ENCODE assay signal across 11 mouse cellular contexts in genomic region chr1:23270910-23271822, GRCm38 (mm10).
A peak's percentile ranks its signal among the peaks of the same experiment; 100 is the strongest.
DNase-seq lines count a peak whose midpoint lies in the region; ATAC-seq and TF ChIP-seq lines count a peak whose summit lies in the region.
"Had no signal": no experiment of that assay in that cellular context is flagged by ENCODE, and none has a peak within 500 bp of the region (broad histone marks: within the 10 kb centered on the region; RNA-seq: fewer than 3 reads in every experiment).

No protein-coding gene starts in this region.

- no peaks in the 10 kb centered on the region for H3K36me3 ChIP-seq in forebrain, postnatal 0 days (ENCODE audit: insufficient read depth)
- H3K36me3 ChIP-seq: limb, embryonic 15.5 days had no signal

- H3K4me2 ChIP-seq in forebrain, postnatal 0 days (ENCODE audit: low read depth): no peak overlapping the region
- H3K4me2 ChIP-seq: limb, embryonic 15.5 days had no signal

- H3K9me3 ChIP-seq in forebrain, postnatal 0 days (ENCODE audit: low read length): no peaks in the 10 kb centered on the region
- H3K9me3 ChIP-seq: limb, embryonic 15.5 days had no signal

- peak overlapping the region; percentile 8; the same call in 1 of the 2 replicates for H3K27ac ChIP-seq in layer of hippocampus, adult 2 months
- H3K27ac ChIP-seq in embryonic fibroblast, embryonic 13.5 days (ENCODE audit: insufficient read depth, low read length): peak overlapping the region; percentile 20; the same call in 1 of the 2 replicates
- no peak overlapping the region for H3K27ac ChIP-seq in forebrain, postnatal 0 days (ENCODE audit: low read depth, low read length)
- H3K27ac ChIP-seq: limb, embryonic 15.5 days had no signal

- no peaks in the 10 kb centered on the region for H3K27me3 ChIP-seq in forebrain, postnatal 0 days (ENCODE audit: insufficient read depth, low read length)
- H3K27me3 ChIP-seq: limb, embryonic 15.5 days had no signal

- H3K4me1 ChIP-seq in embryonic fibroblast, embryonic 13.5 days (ENCODE audit: control insufficient read depth, insufficient read depth, low read length): peaks cover 12% of the 10 kb centered on the region
- H3K4me1 ChIP-seq in forebrain, postnatal 0 days (ENCODE audit: insufficient read depth): no peaks in the 10 kb centered on the region

- DNase-seq in layer of hippocampus, adult 2 months (ENCODE audit: low spot score in 2 of 2): no peak
- DNase-seq in layer of hippocampus, adult 8-10 months (ENCODE audit: low spot score in 2 of 2): no peak
- peak; percentile 69 for DNase-seq in kidney, adult 18-20 months
- DNase-seq in mesoderm, embryonic 11.5 days (ENCODE audit: low read depth, low spot score): peak; percentile 33
- DNase-seq in layer of hippocampus, postnatal 36 days: no peak
- DNase-seq in forebrain, postnatal 0 days: no peak
- DNase-seq in urinary bladder, postnatal 4 days (ENCODE audit: low spot score in 2 of 2): no peak
- DNase-seq: cerebellum, adult 2 months; gastrocnemius, postnatal 36 days had no signal

- no peak for TF ChIP-seq POLR2A in embryonic fibroblast, embryonic 13.5 days (IDR thresholded peaks at IDR 0.05; ENCODE audit: low read depth, low read length)

- H3K4me3 ChIP-seq in layer of hippocampus, adult 2 months: no peak overlapping the region; the same call in 1 of the 2 replicates
- no peak overlapping the region for H3K4me3 ChIP-seq in embryonic fibroblast, embryonic 13.5 days (ENCODE audit: insufficient read depth, low read length)
- H3K4me3 ChIP-seq in forebrain, postnatal 0 days (ENCODE audit: low read depth, low read length): no peak overlapping the region
- H3K4me3 ChIP-seq: limb, embryonic 15.5 days had no signal

- 37% methylated on average over 6 of the region's 6 CpGs for WGBS in forebrain, postnatal 0 days

- no peak overlapping the region for H3K9ac ChIP-seq in forebrain, postnatal 0 days
- H3K9ac ChIP-seq: limb, embryonic 15.5 days had no signal

- ATAC-seq in forebrain, postnatal 0 days: no peak

- TF ChIP-seq CTCF in layer of hippocampus, adult 2 months (conservative IDR thresholded peaks at IDR 0.05): no peak
- TF ChIP-seq CTCF in embryonic fibroblast, embryonic 13.5 days (IDR thresholded peaks at IDR 0.05; ENCODE audit: borderline replicate concordance, insufficient read depth, low read length): no peak
- TF ChIP-seq CTCF in forebrain, postnatal 0 days (IDR thresholded peaks at IDR 0.05; ENCODE audit: low read depth): no peak

Comparison
In these comparisons a context has a peak if more than half of its experiments do, and no peak if none do; other contexts are left out.
1. DNase-seq: peak in kidney, adult 18-20 months (single experiment) and mesoderm, embryonic 11.5 days (single experiment); none in layer of hippocampus, adult 2 months (0 of 2), layer of hippocampus, adult 8-10 months (0 of 2), layer of hippocampus, postnatal 36 days (0 of 2), forebrain, postnatal 0 days (single experiment) and urinary bladder, postnatal 4 days (0 of 2).